Mouse (Mus musculus) heart, adult 2 months (tissue): Measurements from ENCODE around the gene Ddx31.

Experiments used
- CTCF ChIP-seq: fragments of 200-600 bp; IDR thresholded peaks from 2 replicates; pipeline ENCODE4 v1.8.1; 2022; ENCODE audit warnings: antibody characterized with exemption, mild to moderate bottlenecking, moderate library complexity
- EP300 ChIP-seq: fragments of 200-500 bp; IDR thresholded peaks from 2 replicates; pipeline ENCODE4 v1.6.1; 2011; ENCODE audit warnings: low read depth, low read length, control low read depth; ENCODE audit not compliant: insufficient read depth
- POLR2A ChIP-seq: fragments of 200-500 bp; IDR thresholded peaks from 2 replicates; pipeline ENCODE4 v1.6.1; 2011; ENCODE audit warnings: mild to moderate bottlenecking, low read depth, low read length, control low read depth; ENCODE audit not compliant: insufficient read depth

DNA sequence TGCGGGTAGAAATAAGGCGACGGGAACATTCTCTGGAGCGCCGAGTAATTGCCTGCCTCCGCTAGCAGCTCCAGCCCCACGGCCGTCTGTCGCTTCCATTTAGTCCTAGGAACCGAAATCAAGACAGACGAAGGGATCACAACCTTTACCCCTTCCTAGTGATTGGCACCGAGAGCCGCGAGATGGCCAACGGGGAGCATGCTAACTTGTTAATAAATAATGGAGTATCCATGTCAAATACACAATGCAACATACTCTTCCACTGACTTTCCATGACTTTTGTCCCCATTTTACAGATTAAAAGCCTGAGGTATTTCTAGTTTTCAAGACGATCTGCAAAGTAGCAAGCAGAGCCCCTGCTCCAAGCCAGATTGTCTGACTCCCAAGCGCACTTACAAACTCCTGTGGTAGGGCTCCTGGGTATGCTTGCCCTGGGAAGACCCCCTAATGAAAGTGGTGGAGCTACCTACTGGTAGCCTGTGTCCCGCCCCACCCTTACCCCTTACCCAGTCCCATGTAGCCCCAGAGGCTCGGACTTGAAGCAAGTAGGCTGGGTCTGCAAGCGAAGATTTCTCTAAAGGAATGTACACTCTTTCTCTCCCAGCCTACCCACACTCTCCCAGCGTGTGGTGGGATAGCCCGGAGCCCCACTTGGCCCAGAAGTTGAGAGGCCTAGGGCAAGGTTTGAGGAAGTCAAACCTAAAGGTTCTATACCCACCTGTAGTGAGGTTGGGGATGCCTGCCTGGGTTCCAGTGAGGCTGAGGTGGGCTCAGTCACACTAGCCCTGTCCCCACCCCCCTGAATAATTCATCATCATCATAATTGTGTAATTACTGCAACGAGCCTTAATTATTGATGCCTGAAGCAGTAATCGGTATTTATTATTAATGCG is 69.9 kb downstream of the Ddx31 start:
- TF ChIP-seq POLR2A (no peak), CTCF (no peak), EP300 (no peak)
